Mouse (Mus musculus): ENCODE measurements at regions not wholly inside any gene's neighbourhood (a gene's known extent, or its start where the extent isn't known, plus 50 kb on each side); places are given as distances from the start of the nearest gene placed in this dataset.

DNA sequence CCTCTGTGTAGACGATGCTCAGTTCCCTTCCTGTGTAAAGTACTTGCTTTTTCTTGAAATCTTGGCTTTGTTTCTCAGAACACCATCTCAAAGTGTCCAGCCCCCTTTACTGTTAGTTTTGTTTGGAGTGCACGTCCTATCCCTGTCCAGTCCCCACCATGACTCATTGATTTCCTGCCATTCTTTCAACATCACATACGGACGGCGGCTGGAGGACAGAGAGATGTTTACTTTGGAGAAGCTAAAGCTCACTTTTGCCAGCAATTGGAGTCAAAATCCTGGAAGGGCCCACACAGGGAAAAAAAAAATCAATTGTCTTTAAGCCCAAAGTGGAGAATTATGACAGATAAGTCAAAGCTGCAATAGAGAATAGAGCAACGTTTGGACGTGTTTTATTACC is 51.8 kb downstream of the Gm5426 start:
- no peak overlapping the region for H3K4me2 ChIP-seq (replicated peaks)
- no peaks in the 10 kb centered on the region for H3K9me3 ChIP-seq
- no peak for ATAC-seq (ENCODE audit: insufficient number of reproducible peaks, insufficient read depth, low FRiP score, low TSS enrichment)
- H3K4me1 ChIP-seq = no peaks in the 10 kb centered on the region
- H3K27me3 ChIP-seq = no peaks in the 10 kb centered on the region
- H3K27ac ChIP-seq = no peak overlapping the region; the same call in 1 of the 2 replicates
- H3K9ac ChIP-seq = no peak overlapping the region
- WGBS = 59% methylated on average over 7 of the region's 7 CpGs
- H3K4me3 ChIP-seq = no peak overlapping the region
- H3K36me3 ChIP-seq = no peaks in the 10 kb centered on the region

GRCm38 (mm10) chr10:96190168-96190987 is 54.0 kb downstream of the Gm5426 start:
- no peaks in the 10 kb centered on the region for H3K4me1 ChIP-seq
- H3K4me3 ChIP-seq = no peak overlapping the region
- no peaks in the 10 kb centered on the region for H3K27me3 ChIP-seq
- H3K27ac ChIP-seq = no peak overlapping the region
- ATAC-seq (ENCODE audit: insufficient number of reproducible peaks, insufficient read depth, low FRiP score, low TSS enrichment) = no peak
- H3K9me3 ChIP-seq = no peaks in the 10 kb centered on the region
- no peak overlapping the region for H3K4me2 ChIP-seq (replicated peaks)
- H3K36me3 ChIP-seq = no peaks in the 10 kb centered on the region
- no peak overlapping the region for H3K9ac ChIP-seq
- WGBS = 73% methylated on average over 10 of the region's 10 CpGs

DNA sequence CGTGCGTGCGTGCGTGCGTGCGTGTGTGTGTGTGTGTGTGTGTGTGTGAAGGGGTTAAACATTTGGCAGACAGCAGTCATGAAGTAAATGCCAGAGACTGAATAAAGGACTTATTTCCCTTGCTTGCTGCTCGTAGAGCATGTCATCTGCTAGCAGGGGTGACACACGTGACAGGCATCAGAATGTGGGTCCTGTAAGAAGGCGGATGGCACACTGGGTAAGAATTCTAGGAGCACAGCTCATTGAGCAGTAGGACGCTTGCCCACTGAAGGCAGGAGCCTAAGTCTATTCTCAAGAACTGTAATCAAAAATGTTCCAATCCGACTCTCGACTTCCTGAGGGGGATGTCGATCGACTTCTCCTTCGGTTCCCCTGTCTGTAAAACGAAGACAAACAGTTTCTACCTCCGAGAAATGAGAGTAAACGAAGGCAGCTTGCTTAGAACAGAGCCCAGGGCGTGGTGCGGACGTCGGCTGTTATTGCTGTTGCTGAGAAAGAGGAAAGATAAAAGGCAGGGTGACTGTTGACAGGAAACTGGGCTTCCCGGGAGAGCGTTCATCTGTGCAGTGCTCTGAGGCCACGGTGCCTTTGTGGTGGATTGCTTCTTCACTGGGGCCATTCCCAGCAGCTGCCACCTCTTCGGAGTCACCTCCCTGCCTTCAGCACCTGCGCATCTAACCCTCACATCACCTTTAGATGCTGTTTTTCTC is 64.7 kb downstream of the Gm5426 start:
- H3K4me2 ChIP-seq (replicated peaks) = no peak overlapping the region
- no peaks in the 10 kb centered on the region for H3K27me3 ChIP-seq
- H3K4me1 ChIP-seq = peaks cover 4% of the 10 kb centered on the region; the same call in 1 of the 2 replicates
- no peak overlapping the region for H3K4me3 ChIP-seq
- no peak overlapping the region for H3K9ac ChIP-seq
- H3K9me3 ChIP-seq = no peaks in the 10 kb centered on the region
- no peak for ATAC-seq (ENCODE audit: insufficient number of reproducible peaks, insufficient read depth, low FRiP score, low TSS enrichment)
- H3K36me3 ChIP-seq = no peaks in the 10 kb centered on the region
- WGBS = 73% methylated on average over 27 of the region's 27 CpGs
- no peak overlapping the region for H3K27ac ChIP-seq

DNA sequence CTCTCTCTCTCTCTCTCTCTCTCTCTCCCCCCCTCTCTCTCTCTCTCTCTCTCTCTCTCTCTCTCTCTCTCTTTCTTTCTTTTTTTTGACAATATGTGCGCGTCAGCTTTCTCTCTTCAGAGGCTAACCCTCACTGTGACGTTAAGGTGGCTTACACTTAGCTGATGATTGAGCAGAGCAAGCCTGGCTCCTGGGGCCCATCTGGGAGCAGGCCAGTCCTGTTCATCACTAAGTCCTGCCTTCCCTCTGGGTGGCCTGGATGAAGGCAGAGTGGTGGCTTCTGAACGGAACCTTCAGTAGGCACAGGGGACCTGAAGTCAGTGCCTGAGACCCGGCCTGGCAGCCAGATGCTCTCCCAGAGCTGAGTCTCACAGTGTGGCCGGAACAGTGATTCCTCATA is 65.5 kb downstream of the Gm5426 start:
- Histone ChIP-seq H3K9ac (no peak overlapping the region), H3K4me2 (replicated peaks) (no peak overlapping the region), H3K4me1 (peaks cover 4% of the 10 kb centered on the region; the same call in 1 of the 2 replicates), H3K36me3 (no peaks in the 10 kb centered on the region), H3K27ac (no peak overlapping the region), H3K27me3 (no peaks in the 10 kb centered on the region), H3K4me3 (no peak overlapping the region), H3K9me3 (no peaks in the 10 kb centered on the region)
- 51% methylated on average over 6 of the region's 6 CpGs for WGBS
- ATAC-seq (ENCODE audit: insufficient number of reproducible peaks, insufficient read depth, low FRiP score, low TSS enrichment) = no peak

DNA sequence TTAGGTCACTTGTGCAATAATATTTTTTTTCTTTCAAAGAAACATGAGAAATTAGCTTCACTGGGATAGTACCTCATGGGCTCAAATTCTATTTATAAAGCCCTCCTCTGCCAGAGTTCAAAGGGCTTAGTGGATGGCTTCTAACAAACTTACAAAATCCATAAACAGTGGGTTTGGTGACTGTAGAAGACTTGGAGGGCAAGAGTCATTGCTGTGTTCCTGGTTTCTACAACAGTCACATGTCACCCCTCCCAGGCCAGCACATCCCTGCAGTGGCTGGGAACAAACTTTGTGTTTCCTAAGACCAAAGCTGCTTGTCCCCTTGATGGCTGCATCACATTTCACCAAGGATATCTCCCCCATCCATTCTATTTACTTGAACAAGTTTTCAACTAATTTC is 66.5 kb downstream of the Gm5426 start:
- no peak for ATAC-seq (ENCODE audit: insufficient number of reproducible peaks, insufficient read depth, low FRiP score, low TSS enrichment)
- Histone ChIP-seq H3K9me3 (no peaks in the 10 kb centered on the region), H3K27ac (no peak overlapping the region), H3K4me3 (no peak overlapping the region), H3K4me1 (peaks cover 4% of the 10 kb centered on the region; the same call in 1 of the 2 replicates), H3K36me3 (no peaks in the 10 kb centered on the region), H3K9ac (no peak overlapping the region), H3K4me2 (replicated peaks) (no peak overlapping the region), H3K27me3 (no peaks in the 10 kb centered on the region)

- H3K9me3 ChIP-seq = no peaks in the 10 kb centered on the region
- ATAC-seq (ENCODE audit: insufficient number of reproducible peaks, insufficient read depth, low FRiP score, low TSS enrichment) = no peak
- no peak overlapping the region for H3K4me2 ChIP-seq (replicated peaks)
- H3K4me3 ChIP-seq = no peak overlapping the region
- H3K27me3 ChIP-seq = no peaks in the 10 kb centered on the region
- 88% methylated on average over 5 of the region's 5 CpGs for WGBS
- peaks cover 4% of the 10 kb centered on the region; the same call in 1 of the 2 replicates for H3K4me1 ChIP-seq
- H3K36me3 ChIP-seq = no peaks in the 10 kb centered on the region
- H3K27ac ChIP-seq = no peak overlapping the region
- no peak overlapping the region for H3K9ac ChIP-seq
These were observed 67.8 kb downstream of the Gm5426 start for GRCm38 (mm10) chr10:96204198-96204597.

DNA sequence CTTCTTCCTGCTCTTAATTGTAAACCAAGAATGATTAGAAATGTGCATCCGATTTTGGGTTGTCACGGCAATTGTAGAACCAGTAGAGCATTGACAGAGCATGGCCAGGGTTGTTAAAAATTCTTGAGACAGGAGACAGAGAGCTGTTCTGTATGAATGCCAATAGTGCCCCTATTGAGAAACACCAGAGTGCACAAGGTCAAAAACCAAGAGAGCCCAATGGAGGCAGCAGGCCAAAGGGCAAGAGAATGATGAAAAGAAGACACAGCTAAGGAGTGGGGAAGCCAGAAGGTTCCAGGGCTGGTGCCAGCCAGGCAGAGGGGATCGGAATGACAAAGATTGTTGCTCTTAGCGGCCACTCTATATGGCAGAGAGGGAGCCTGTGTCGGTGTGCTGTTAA is 72.8 kb downstream of the Gm5426 start:
- Histone ChIP-seq H3K4me1 (no peaks in the 10 kb centered on the region), H3K27me3 (no peaks in the 10 kb centered on the region), H3K27ac (no peak overlapping the region), H3K9me3 (no peaks in the 10 kb centered on the region), H3K36me3 (no peaks in the 10 kb centered on the region), H3K9ac (no peak overlapping the region), H3K4me2 (replicated peaks) (no peak overlapping the region), H3K4me3 (no peak overlapping the region)
- 77% methylated on average over 5 of the region's 5 CpGs for WGBS
- ATAC-seq (ENCODE audit: insufficient number of reproducible peaks, insufficient read depth, low FRiP score, low TSS enrichment) = no peak

DNA sequence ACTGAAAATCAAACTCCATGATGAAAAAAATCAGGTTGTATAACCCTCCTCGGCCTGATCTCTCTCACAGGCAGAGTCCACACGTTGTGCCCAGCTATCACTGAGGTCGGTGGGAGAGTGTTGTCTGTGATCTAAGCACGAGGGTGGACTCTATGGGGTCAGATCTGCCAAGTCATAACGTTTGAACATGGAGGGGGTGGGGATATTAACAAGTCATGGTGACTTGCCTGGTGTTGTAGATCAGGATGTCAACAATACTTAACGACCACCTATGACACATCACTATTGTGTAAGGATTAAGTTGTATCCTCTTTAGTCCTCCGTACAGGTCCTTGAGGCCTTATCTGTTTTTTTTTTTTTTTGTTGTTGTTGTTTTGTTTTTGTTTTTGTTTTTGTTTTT is 74.8 kb downstream of the Gm5426 start:
- no peak overlapping the region for H3K27ac ChIP-seq
- H3K36me3 ChIP-seq = no peaks in the 10 kb centered on the region
- no peaks in the 10 kb centered on the region for H3K27me3 ChIP-seq
- H3K4me2 ChIP-seq (replicated peaks) = no peak overlapping the region
- H3K9me3 ChIP-seq = no peaks in the 10 kb centered on the region
- no peak for ATAC-seq (ENCODE audit: insufficient number of reproducible peaks, insufficient read depth, low FRiP score, low TSS enrichment)
- H3K4me1 ChIP-seq = no peaks in the 10 kb centered on the region
- H3K9ac ChIP-seq = no peak overlapping the region
- 80% methylated on average over 7 of the region's 7 CpGs for WGBS
- H3K4me3 ChIP-seq = no peak overlapping the region

- H3K4me3 ChIP-seq = no peak overlapping the region
- H3K4me1 ChIP-seq = no peaks in the 10 kb centered on the region; the same call in 1 of the 2 replicates
- 3% methylated on average over 10 of the region's 10 CpGs for WGBS
- no peak overlapping the region for H3K4me2 ChIP-seq (replicated peaks)
- no peak overlapping the region for H3K9ac ChIP-seq
- H3K27me3 ChIP-seq = no peaks in the 10 kb centered on the region
- ATAC-seq (ENCODE audit: insufficient number of reproducible peaks, insufficient read depth, low FRiP score, low TSS enrichment) = peak; percentile 80
- H3K27ac ChIP-seq = no peak overlapping the region
- no peaks in the 10 kb centered on the region for H3K9me3 ChIP-seq
- H3K36me3 ChIP-seq = no peaks in the 10 kb centered on the region
These were observed 77.5 kb downstream of the Gm5426 start for GRCm38 (mm10) chr10:96213876-96214275.

DNA sequence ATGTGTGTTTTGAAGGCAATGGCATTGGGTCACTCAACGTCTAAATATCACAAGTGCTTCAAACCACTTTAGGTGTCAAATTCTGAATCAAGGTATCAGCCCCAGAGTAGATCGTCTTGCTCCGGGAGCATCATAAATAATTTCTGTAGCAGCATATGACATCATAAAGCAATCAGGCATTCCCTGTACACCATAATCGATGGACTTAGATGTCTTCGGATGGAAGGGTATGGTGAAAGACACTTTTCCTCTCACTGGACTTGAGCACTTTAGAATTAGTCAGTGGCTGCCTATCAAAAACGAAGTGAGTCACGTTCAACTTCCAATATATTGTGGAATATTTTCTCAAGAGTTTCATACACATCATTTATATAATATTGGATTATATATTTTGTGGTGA is 77.9 kb downstream of the Gm5426 start:
- H3K4me1 ChIP-seq = no peaks in the 10 kb centered on the region; the same call in 1 of the 2 replicates
- no peaks in the 10 kb centered on the region for H3K27me3 ChIP-seq
- H3K27ac ChIP-seq = no peak overlapping the region
- H3K4me3 ChIP-seq = no peak overlapping the region
- H3K36me3 ChIP-seq = no peaks in the 10 kb centered on the region
- ATAC-seq (ENCODE audit: insufficient number of reproducible peaks, insufficient read depth, low FRiP score, low TSS enrichment) = no peak
- 65% methylated on average over 7 of the region's 7 CpGs for WGBS
- H3K4me2 ChIP-seq (replicated peaks) = no peak overlapping the region
- no peaks in the 10 kb centered on the region for H3K9me3 ChIP-seq
- H3K9ac ChIP-seq = no peak overlapping the region

DNA sequence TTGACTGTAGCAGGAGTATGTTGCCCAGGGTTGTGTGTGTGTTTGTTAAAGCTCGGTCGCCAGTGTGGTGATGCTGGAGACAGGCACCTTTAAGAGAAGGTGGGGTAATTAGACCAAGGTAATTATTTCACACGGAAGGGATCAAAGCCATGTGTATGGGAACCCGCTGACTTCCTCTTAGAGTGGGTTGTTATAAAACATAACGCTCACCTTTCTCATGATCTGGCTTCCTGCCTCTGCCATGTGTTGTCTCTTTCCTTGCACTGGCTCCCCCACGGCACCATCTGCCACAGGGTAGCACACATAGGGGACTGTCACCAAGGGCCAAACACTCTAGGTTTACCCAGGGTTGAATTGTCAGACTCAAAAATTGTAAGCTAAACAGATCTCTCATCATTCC is 78.5 kb downstream of the Gm5426 start:
- no peak overlapping the region for H3K4me2 ChIP-seq (replicated peaks)
- no peaks in the 10 kb centered on the region for H3K9me3 ChIP-seq
- no peak for ATAC-seq (ENCODE audit: insufficient number of reproducible peaks, insufficient read depth, low FRiP score, low TSS enrichment)
- no peak overlapping the region for H3K27ac ChIP-seq
- H3K36me3 ChIP-seq = no peaks in the 10 kb centered on the region
- no peak overlapping the region for H3K9ac ChIP-seq
- WGBS = 77% methylated on average over 6 of the region's 6 CpGs
- H3K4me1 ChIP-seq = no peaks in the 10 kb centered on the region; the same call in 1 of the 2 replicates
- no peaks in the 10 kb centered on the region for H3K27me3 ChIP-seq
- H3K4me3 ChIP-seq = no peak overlapping the region

DNA sequence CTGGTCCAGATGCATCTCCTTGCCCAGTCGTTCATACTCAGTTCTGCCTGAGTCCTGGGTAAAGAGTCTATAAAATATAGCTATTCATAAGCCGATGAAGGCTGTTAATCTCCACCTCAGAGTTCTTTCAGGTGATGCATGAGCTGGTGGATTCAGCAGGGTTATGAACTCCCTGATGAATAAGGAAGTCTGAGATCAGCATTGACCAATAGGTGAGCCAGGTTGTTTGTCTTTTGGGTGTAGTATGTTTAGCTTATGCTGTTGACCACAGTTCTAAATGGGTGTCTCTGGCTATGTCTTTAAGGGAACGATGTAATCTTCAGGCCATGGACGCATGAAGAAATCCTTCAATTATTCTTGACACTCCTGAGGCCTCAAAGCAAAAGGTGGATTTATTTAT is 84.3 kb downstream of the Gm5426 start:
- Histone ChIP-seq H3K27ac (no peak overlapping the region), H3K4me2 (replicated peaks) (no peak overlapping the region), H3K4me1 (no peaks in the 10 kb centered on the region; the same call in 1 of the 2 replicates), H3K9me3 (no peaks in the 10 kb centered on the region), H3K4me3 (no peak overlapping the region), H3K36me3 (no peaks in the 10 kb centered on the region), H3K27me3 (no peaks in the 10 kb centered on the region), H3K9ac (no peak overlapping the region)
- ATAC-seq (ENCODE audit: insufficient number of reproducible peaks, insufficient read depth, low FRiP score, low TSS enrichment) = no peak
- WGBS = 91% methylated on average over 4 of the region's 4 CpGs
